Mouse (Mus musculus): ENCODE data around the gene March4. TPM values are rescaled to one million over a fixed set of nuclear protein-coding genes. Genes with fewer than 3 reads are reported as not detected.

Gene March4
- polyA plus RNA-seq, 1 experiment from 2014 or later = 2.8 TPM

- peak overlapping the region; percentile 45 for H3K27ac ChIP-seq (ENCODE audit: low read depth, low read length)
- WGBS = 1% methylated on average over 36 of the region's 36 CpGs
- ATAC-seq = peak; percentile 67
Measured at GRCm38 (mm10) chr1:72535725-72536571, 782 bp downstream of the March4 start.

DNA sequence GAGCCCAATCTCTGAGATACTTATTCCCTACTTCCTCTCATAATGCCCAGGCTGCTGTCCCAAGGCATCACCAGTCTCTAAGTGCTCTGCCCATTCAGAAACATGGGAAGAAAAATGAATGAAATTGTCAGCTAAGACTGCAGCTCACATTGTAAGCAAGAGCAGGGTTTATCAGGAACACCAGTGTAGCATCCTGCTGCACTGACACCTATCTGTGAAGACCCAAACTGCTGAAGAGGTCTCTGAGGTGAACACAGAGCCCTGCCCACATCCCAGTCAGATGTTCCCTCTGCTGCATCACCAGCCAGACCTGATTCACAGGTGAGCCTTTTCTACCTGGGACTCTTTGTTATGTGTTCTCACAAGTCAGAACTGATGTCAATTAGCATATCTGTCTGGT lies 3.3 kb downstream of the March4 start:
- Histone ChIP-seq H3K9ac (ENCODE audit: low read length) (peak overlapping the region; percentile 33; the same call in 1 of the 2 replicates), H3K27me3 (replicated peaks; ENCODE audit: control insufficient read depth, insufficient read depth, low read length) (peaks cover 8% of the 10 kb centered on the region; the same call in 1 of the 2 replicates), H3K4me1 (ENCODE audit: control insufficient read depth, insufficient read depth, low read length) (peaks cover 2% of the 10 kb centered on the region; the same call in 1 of the 2 replicates), H3K27ac (ENCODE audit: low read depth, low read length) (no peak overlapping the region), H3K9me3 (replicated peaks; ENCODE audit: control insufficient read depth, low read length) (no peaks in the 10 kb centered on the region), H3K36me3 (ENCODE audit: control insufficient read depth, insufficient read depth, low read length) (no peaks in the 10 kb centered on the region), H3K4me3 (ENCODE audit: low read depth, low read length) (peak overlapping the region; percentile 51; the same call in 1 of the 2 replicates), H3K4me2 (ENCODE audit: low read length) (peak overlapping the region; percentile 96)
- no peak for DNase-seq (ENCODE audit: low spot score)
- no peak for ATAC-seq

More at GRCm38 (mm10) chr1:72535725-72536571, 782 bp downstream of the March4 start:
- Histone ChIP-seq H3K36me3 (ENCODE audit: control insufficient read depth, insufficient read depth, low read length) (no peaks in the 10 kb centered on the region), H3K4me1 (ENCODE audit: control insufficient read depth, insufficient read depth, low read length) (peaks cover 2% of the 10 kb centered on the region; the same call in 1 of the 2 replicates), H3K9ac (ENCODE audit: low read length) (peak overlapping the region; percentile 70), H3K4me2 (ENCODE audit: low read length) (peak overlapping the region; percentile 96), H3K27me3 (replicated peaks; ENCODE audit: control insufficient read depth, insufficient read depth, low read length) (peaks cover 8% of the 10 kb centered on the region; the same call in 1 of the 2 replicates), H3K9me3 (replicated peaks; ENCODE audit: control insufficient read depth, low read length) (no peaks in the 10 kb centered on the region), H3K4me3 (ENCODE audit: low read depth, low read length) (peak overlapping the region; percentile 51)
- DNase-seq (ENCODE audit: low spot score) = peak; percentile 51

DNA sequence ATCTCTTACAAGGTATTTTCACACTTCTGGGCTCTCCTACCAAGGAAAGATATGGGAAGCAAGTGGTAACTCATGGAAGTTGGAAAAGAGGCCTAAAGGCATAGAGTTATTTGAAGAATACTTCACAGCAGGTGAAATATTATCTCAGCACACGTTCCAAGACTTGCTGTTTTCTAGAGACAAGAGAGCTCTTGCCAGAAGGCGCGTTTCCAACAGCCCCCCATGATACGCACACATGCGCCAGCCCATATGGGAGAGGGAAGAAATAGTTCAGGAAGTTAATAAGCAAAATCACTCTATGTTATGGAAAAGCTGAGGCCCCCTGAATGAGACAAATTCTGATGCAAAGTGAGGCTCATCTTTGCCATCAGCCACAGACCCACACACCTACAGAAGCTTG lies 3.8 kb downstream of the March4 start:
- peak overlapping the region; percentile 96 for H3K4me2 ChIP-seq (ENCODE audit: low read length)
- H3K4me1 ChIP-seq (ENCODE audit: control insufficient read depth, insufficient read depth, low read length) = peaks cover 2% of the 10 kb centered on the region; the same call in 1 of the 2 replicates
- H3K4me3 ChIP-seq (ENCODE audit: low read depth, low read length) = peak overlapping the region; percentile 51; the same call in 1 of the 2 replicates
- no peak overlapping the region for H3K27ac ChIP-seq (ENCODE audit: low read depth, low read length)
- peak overlapping the region; percentile 33; the same call in 1 of the 2 replicates for H3K9ac ChIP-seq (ENCODE audit: low read length)
- H3K27me3 ChIP-seq (replicated peaks; ENCODE audit: control insufficient read depth, insufficient read depth, low read length) = peaks cover 8% of the 10 kb centered on the region; the same call in 1 of the 2 replicates
- no peaks in the 10 kb centered on the region for H3K9me3 ChIP-seq (replicated peaks; ENCODE audit: control insufficient read depth, low read length)
- ATAC-seq (no peak), DNase-seq (ENCODE audit: low spot score) (peak; percentile 59)
- H3K36me3 ChIP-seq (ENCODE audit: control insufficient read depth, insufficient read depth, low read length) = no peaks in the 10 kb centered on the region
- 65% methylated on average over 5 of the region's 5 CpGs for WGBS

- DNase-seq (ENCODE audit: low spot score) (no peak), ATAC-seq (no peak)
- no peaks in the 10 kb centered on the region for H3K9me3 ChIP-seq (replicated peaks; ENCODE audit: control insufficient read depth, low read length)
Measured at GRCm38 (mm10) chr1:72530516-72531196, 6.1 kb downstream of the March4 start.

DNA sequence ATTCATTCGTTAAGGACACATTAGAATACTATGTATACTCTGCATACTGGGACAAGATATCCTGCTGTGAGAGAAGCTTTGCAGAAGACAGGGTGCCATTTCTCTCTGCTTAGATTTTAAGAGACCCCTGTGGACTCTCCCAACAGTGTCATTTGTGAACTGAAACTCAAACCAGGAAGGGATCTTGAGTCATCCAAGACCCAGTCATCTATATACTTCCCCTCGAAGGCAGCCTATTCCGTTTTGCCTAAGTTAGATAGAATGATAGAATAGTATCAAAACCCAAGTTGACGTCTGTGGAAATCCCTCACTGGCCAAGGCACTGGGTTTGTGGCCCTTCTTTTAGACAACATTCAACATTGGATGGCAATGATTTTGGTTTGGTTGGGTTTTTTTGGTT lies 7.5 kb downstream of the March4 start:
- DNase-seq (ENCODE audit: low spot score) (no peak), ATAC-seq (no peak)
- Histone ChIP-seq H3K9ac (ENCODE audit: low read length) (no peak overlapping the region), H3K4me3 (ENCODE audit: low read depth, low read length) (no peak overlapping the region), H3K27ac (ENCODE audit: low read depth, low read length) (no peak overlapping the region), H3K4me2 (ENCODE audit: low read length) (no peak overlapping the region), H3K36me3 (ENCODE audit: control insufficient read depth, insufficient read depth, low read length) (no peaks in the 10 kb centered on the region), H3K4me1 (ENCODE audit: control insufficient read depth, insufficient read depth, low read length) (no peaks in the 10 kb centered on the region), H3K27me3 (replicated peaks; ENCODE audit: control insufficient read depth, insufficient read depth, low read length) (no peaks in the 10 kb centered on the region), H3K9me3 (replicated peaks; ENCODE audit: control insufficient read depth, low read length) (no peaks in the 10 kb centered on the region)
- 87% methylated on average over 4 of the region's 4 CpGs for WGBS

More at GRCm38 (mm10) chr1:72530516-72531196, 6.1 kb downstream of the March4 start:
- WGBS = 68% methylated on average over 8 of the region's 8 CpGs
- H3K27ac ChIP-seq (ENCODE audit: low read depth, low read length) = no peak overlapping the region
- no peak overlapping the region for H3K9ac ChIP-seq (ENCODE audit: low read length)
- H3K27me3 ChIP-seq (replicated peaks; ENCODE audit: control insufficient read depth, insufficient read depth, low read length) = peaks cover 8% of the 10 kb centered on the region; the same call in 1 of the 2 replicates
- H3K4me2 ChIP-seq (ENCODE audit: low read length) = no peak overlapping the region
- H3K4me3 ChIP-seq (ENCODE audit: low read depth, low read length) = no peak overlapping the region
- H3K4me1 ChIP-seq (ENCODE audit: control insufficient read depth, insufficient read depth, low read length) = no peaks in the 10 kb centered on the region
- no peaks in the 10 kb centered on the region for H3K36me3 ChIP-seq (ENCODE audit: control insufficient read depth, insufficient read depth, low read length)

GRCm38 (mm10) chr1:72523601-72524000 lies 13.1 kb downstream of the March4 start:
- DNase-seq (ENCODE audit: low spot score) (no peak), ATAC-seq (no peak)
- Histone ChIP-seq H3K4me3 (ENCODE audit: low read depth, low read length) (no peak overlapping the region), H3K27ac (ENCODE audit: low read depth, low read length) (no peak overlapping the region), H3K4me1 (ENCODE audit: control insufficient read depth, insufficient read depth, low read length) (no peaks in the 10 kb centered on the region), H3K9ac (ENCODE audit: low read length) (no peak overlapping the region), H3K4me2 (ENCODE audit: low read length) (no peak overlapping the region), H3K27me3 (replicated peaks; ENCODE audit: control insufficient read depth, insufficient read depth, low read length) (no peaks in the 10 kb centered on the region), H3K36me3 (ENCODE audit: control insufficient read depth, insufficient read depth, low read length) (no peaks in the 10 kb centered on the region), H3K9me3 (replicated peaks; ENCODE audit: control insufficient read depth, low read length) (no peaks in the 10 kb centered on the region)
- WGBS = 54% methylated on average over 6 of the region's 6 CpGs

- WGBS = 82% methylated on average over 7 of the region's 7 CpGs
- Histone ChIP-seq H3K27ac (ENCODE audit: low read depth, low read length) (no peak overlapping the region), H3K27me3 (replicated peaks; ENCODE audit: control insufficient read depth, insufficient read depth, low read length) (no peaks in the 10 kb centered on the region), H3K4me1 (ENCODE audit: control insufficient read depth, insufficient read depth, low read length) (no peaks in the 10 kb centered on the region), H3K36me3 (ENCODE audit: control insufficient read depth, insufficient read depth, low read length) (no peaks in the 10 kb centered on the region), H3K9ac (ENCODE audit: low read length) (no peak overlapping the region), H3K4me2 (ENCODE audit: low read length) (no peak overlapping the region), H3K4me3 (ENCODE audit: low read depth, low read length) (no peak overlapping the region), H3K9me3 (replicated peaks; ENCODE audit: control insufficient read depth, low read length) (no peaks in the 10 kb centered on the region)
- DNase-seq (ENCODE audit: low spot score) (no peak), ATAC-seq (no peak)
Measured at GRCm38 (mm10) chr1:72510778-72511520, 25.8 kb downstream of the March4 start.

DNA sequence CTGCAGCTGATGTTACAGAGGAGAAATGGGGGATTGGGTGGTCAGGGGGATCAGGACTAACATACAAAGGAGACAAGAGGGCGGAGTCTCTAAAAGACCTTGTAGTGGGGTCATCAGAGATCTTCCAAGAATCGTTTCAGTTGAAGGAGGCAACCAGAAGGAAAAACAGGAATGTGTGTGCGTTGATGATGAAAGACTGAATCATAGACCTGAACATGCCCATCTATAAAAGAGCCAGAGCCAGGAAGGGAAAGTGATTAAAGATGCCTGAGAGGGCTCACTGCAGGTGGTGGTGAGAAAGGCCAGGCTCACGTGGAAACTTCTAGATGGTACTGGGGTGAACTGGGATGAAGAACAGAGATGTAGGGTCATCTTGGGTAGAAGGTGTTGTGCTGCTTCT lies 27.2 kb downstream of the March4 start:
- H3K4me3 ChIP-seq (ENCODE audit: low read depth, low read length) = no peak overlapping the region
- H3K9ac ChIP-seq (ENCODE audit: low read length) = no peak overlapping the region
- H3K4me2 ChIP-seq (ENCODE audit: low read length) = no peak overlapping the region
- DNase-seq (ENCODE audit: low spot score) (no peak), ATAC-seq (no peak)
- no peaks in the 10 kb centered on the region for H3K9me3 ChIP-seq (replicated peaks; ENCODE audit: control insufficient read depth, low read length)
- H3K4me1 ChIP-seq (ENCODE audit: control insufficient read depth, insufficient read depth, low read length) = no peaks in the 10 kb centered on the region
- 80% methylated on average over 4 of the region's 4 CpGs for WGBS
- H3K27me3 ChIP-seq (replicated peaks; ENCODE audit: control insufficient read depth, insufficient read depth, low read length) = no peaks in the 10 kb centered on the region
- H3K36me3 ChIP-seq (ENCODE audit: control insufficient read depth, insufficient read depth, low read length) = no peaks in the 10 kb centered on the region
- no peak overlapping the region for H3K27ac ChIP-seq (ENCODE audit: low read depth, low read length)

Measured in forebrain, embryonic 14.5 days (tissue).